Comparison of ENCODE assay signal across 24 mouse cellular contexts in the genomic region with DNA sequence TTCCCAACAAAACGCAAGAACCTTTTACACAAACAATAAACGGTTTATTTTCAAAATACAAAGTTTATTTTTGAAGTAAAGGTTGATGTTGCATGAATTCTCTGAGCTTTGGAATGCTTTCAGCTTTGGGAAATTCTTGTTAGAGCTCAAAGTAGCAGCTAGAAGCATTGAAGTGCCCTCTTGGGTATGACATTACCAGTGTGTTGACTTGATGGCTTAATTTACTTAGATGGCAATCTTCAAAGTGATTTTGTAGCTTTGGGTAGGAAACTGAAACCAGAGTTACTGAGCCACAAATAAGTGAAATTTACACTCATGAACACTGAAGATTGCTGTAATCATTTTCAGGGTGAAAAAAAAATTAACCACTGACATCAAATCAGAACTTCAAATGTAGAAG.
DNase-seq lines count a peak whose midpoint lies in the region; ATAC-seq and TF ChIP-seq lines count a peak whose summit lies in the region.
"Had no signal": no experiment of that assay in that cellular context is flagged by ENCODE, and none has a peak within 500 bp of the region (broad histone marks: within the 10 kb centered on the region; RNA-seq: fewer than 3 reads in every experiment).

No protein-coding gene starts in this region.

- H3K9me3 ChIP-seq in kidney, embryonic 14.5 days (ENCODE audit: control insufficient read depth, low read length) = no peaks in the 10 kb centered on the region
- H3K9me3 ChIP-seq in kidney, postnatal 0 days (replicated peaks; ENCODE audit: low read length) = no peaks in the 10 kb centered on the region
- H3K9me3 ChIP-seq: embryonic facial prominence, embryonic 12.5 days; forebrain, embryonic 13.5 days; forebrain, embryonic 15.5 days; G1E had no signal

- no peaks in the 10 kb centered on the region for H3K27me3 ChIP-seq in kidney, embryonic 14.5 days (ENCODE audit: control insufficient read depth, insufficient read depth, low read length)
- no peaks in the 10 kb centered on the region for H3K27me3 ChIP-seq in kidney, adult 2 months (replicated peaks; ENCODE audit: control insufficient read depth, insufficient read depth, low read length)
- H3K27me3 ChIP-seq in kidney, postnatal 0 days (ENCODE audit: insufficient read depth, low read length) = no peaks in the 10 kb centered on the region
- H3K27me3 ChIP-seq: CH12.LX; embryonic facial prominence, embryonic 12.5 days; forebrain, embryonic 13.5 days; forebrain, embryonic 15.5 days; Patski had no signal

- no peak overlapping the region for H3K9ac ChIP-seq in kidney, embryonic 14.5 days (ENCODE audit: low read depth, low read length)
- H3K9ac ChIP-seq in kidney, postnatal 0 days (ENCODE audit: low read depth, low read length) = no peak overlapping the region
- H3K9ac ChIP-seq: embryonic facial prominence, embryonic 12.5 days; forebrain, embryonic 13.5 days; forebrain, embryonic 15.5 days; forebrain, postnatal 0 days had no signal

- H3K36me3 ChIP-seq in kidney, embryonic 14.5 days (ENCODE audit: control insufficient read depth, insufficient read depth, low read length) = no peaks in the 10 kb centered on the region
- H3K36me3 ChIP-seq in kidney, adult 2 months (ENCODE audit: control insufficient read depth, insufficient read depth, low read length) = no peaks in the 10 kb centered on the region
- H3K36me3 ChIP-seq in kidney, postnatal 0 days (ENCODE audit: insufficient read depth, low read length) = no peaks in the 10 kb centered on the region
- H3K36me3 ChIP-seq: embryonic facial prominence, embryonic 12.5 days; forebrain, embryonic 15.5 days; G1E had no signal

- no peak overlapping the region for H3K27ac ChIP-seq in kidney, embryonic 14.5 days (ENCODE audit: low read depth, low read length)
- H3K27ac ChIP-seq in kidney, adult 2 months (ENCODE audit: insufficient read depth, low read depth, low read length) = no peak overlapping the region
- no peak overlapping the region for H3K27ac ChIP-seq in kidney, postnatal 0 days
- H3K27ac ChIP-seq: embryonic facial prominence, embryonic 12.5 days; forebrain, embryonic 13.5 days; forebrain, embryonic 15.5 days had no signal

- DNase-seq in embryo, embryonic 10 days (ENCODE audit: low spot score) = peak; percentile 6
- no peak for DNase-seq in embryo, embryonic 10.5 days (ENCODE audit: low spot score)
- DNase-seq in kidney, adult 2 months = no peak
- peak; percentile 62 for DNase-seq in kidney, postnatal 0 days (ENCODE audit: low spot score)
- no peak for DNase-seq in kidney, postnatal 25 days
- DNase-seq: adrenal gland, adult 8-10 months; adrenal gland, postnatal 14 days; adrenal gland, postnatal 36 days; B cell, adult 2 months; cerebellum, adult 11-12 months; cerebellum, adult 2 months; cerebellum, adult 9-10 months; cerebellum, postnatal 10 days; cerebellum, postnatal 25 days; forebrain, postnatal 0 days had no signal

- no peak for TF ChIP-seq POLR2A in kidney, adult 2 months (IDR thresholded peaks at IDR 0.05; ENCODE audit: low read depth, low read length)

- no peak overlapping the region for H3K4me3 ChIP-seq in kidney, embryonic 14.5 days (ENCODE audit: low read length)
- no peak overlapping the region for H3K4me3 ChIP-seq in kidney, adult 2 months (ENCODE audit: insufficient read depth, low read depth, low read length)
- no peak overlapping the region for H3K4me3 ChIP-seq in kidney, postnatal 0 days (replicated peaks; ENCODE audit: low read depth, low read length)
- H3K4me3 ChIP-seq: embryonic facial prominence, embryonic 12.5 days; forebrain, embryonic 13.5 days; forebrain, embryonic 15.5 days had no signal

- H3K4me1 ChIP-seq in kidney, embryonic 14.5 days (ENCODE audit: control insufficient read depth, insufficient read depth, low read length) = no peaks in the 10 kb centered on the region
- no peaks in the 10 kb centered on the region for H3K4me1 ChIP-seq in kidney, adult 2 months (ENCODE audit: control insufficient read depth, insufficient read depth, low read length)
- H3K4me1 ChIP-seq in kidney, postnatal 0 days (replicated peaks; ENCODE audit: insufficient read depth, low read length) = no peaks in the 10 kb centered on the region
- H3K4me1 ChIP-seq: embryonic facial prominence, embryonic 12.5 days; forebrain, embryonic 13.5 days had no signal

- 39% methylated on average over 2 of the region's 2 CpGs for WGBS in kidney, embryonic 14.5 days
- WGBS in kidney, adult 2 months = 19% methylated on average over 2 of the region's 2 CpGs
- 20% methylated on average over 2 of the region's 2 CpGs for WGBS in kidney, postnatal 0 days

- ATAC-seq in kidney, embryonic 14.5 days (ENCODE audit: low FRiP score, low TSS enrichment) = peak; percentile 49; the same call in 1 of the 2 replicates
- no peak for ATAC-seq in kidney, postnatal 0 days (replicated peaks; ENCODE audit: low FRiP score, low read depth)
- ATAC-seq: activated CD4-positive, CD25-positive, alpha-beta regulatory T cell, adult 4 months; CD4-positive, CD25-positive, alpha-beta regulatory T cell, adult 4 months; forebrain, embryonic 13.5 days; forebrain, embryonic 15.5 days; forebrain, postnatal 0 days; Patski had no signal

- H3K4me2 ChIP-seq in kidney, embryonic 14.5 days (replicated peaks; ENCODE audit: low read depth, low read length) = no peak overlapping the region
- H3K4me2 ChIP-seq in kidney, postnatal 0 days (ENCODE audit: low read length) = no peak overlapping the region
- H3K4me2 ChIP-seq: embryonic facial prominence, embryonic 12.5 days; forebrain, embryonic 13.5 days; forebrain, embryonic 15.5 days had no signal

- TF ChIP-seq CTCF in kidney, adult 2 months (conservative IDR thresholded peaks at IDR 0.05; ENCODE audit: insufficient read depth, insufficient read length, low read depth, low read length) = no peak
- TF ChIP-seq CTCF in kidney, postnatal 0 days (IDR thresholded peaks at IDR 0.05; ENCODE audit: low read depth) = no peak

Comparison
In these comparisons a context has a peak if more than half of its experiments do, and no peak if none do; other contexts are left out.
1. DNase-seq: peak in embryo, embryonic 10 days (single experiment) and kidney, postnatal 0 days (single experiment); none in embryo, embryonic 10.5 days (single experiment), kidney, adult 2 months (single experiment) and kidney, postnatal 25 days (0 of 2).